In the genomic region with DNA sequence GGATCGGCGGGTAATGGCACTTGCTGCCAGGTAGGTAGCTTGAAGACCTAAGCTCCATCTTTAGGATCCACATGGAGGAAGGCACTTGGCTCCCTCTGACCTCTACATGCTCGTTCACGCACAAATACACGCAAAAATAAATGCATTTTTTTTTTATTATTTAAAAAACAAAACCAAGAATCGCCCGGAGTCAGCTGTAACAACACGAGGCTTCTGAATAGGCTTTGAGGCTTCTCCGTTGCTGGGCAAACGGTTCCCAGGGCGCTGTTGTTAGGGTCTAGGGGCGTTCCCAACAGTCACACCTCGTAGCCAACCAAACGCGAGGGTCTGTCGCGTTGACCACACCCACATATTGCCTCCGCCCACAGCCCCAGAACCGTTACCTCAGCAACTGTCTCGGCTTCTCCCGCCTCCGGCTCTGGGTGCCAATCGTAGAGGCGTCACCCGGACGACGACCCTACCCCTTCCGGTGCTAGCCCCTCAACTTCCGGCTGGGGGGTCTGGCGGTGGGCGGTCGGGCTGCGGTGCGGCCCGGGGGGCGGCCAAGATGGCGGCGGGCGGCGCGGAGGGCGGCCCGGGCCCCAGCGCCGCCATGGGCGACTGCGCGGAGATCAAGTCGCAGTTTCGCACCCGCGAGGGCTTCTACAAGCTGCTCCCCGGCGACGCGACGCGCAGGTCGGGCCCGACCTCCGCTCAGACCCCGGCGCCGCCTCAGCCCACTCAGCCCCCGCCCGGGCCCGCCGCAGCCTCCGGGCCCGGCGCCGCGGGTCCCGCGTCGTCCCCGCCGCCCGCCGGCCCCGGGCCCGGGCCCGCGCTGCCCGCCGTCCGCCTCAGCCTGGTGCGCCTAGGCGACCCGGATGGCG, we compare ENCODE assay signal across 8 mouse cellular contexts. TPM values are rescaled to one million over a fixed set of nuclear protein-coding genes. Genes with fewer than 3 reads are reported as not detected.
DNase-seq lines count a peak whose midpoint lies in the region; ATAC-seq lines count a peak whose summit lies in the region.

A gene (plus strand): TSS at position 505 of the 863 bp plus-strand sequence.

- H3K9me3 ChIP-seq in forebrain, embryonic 10.5 days = no peaks in the 10 kb centered on the region
- H3K9me3 ChIP-seq in heart, embryonic 14.5 days (ENCODE audit: control insufficient read depth, low read length) = no peaks in the 10 kb centered on the region
- H3K9me3 ChIP-seq in liver, embryonic 11.5 days (ENCODE audit: control insufficient read depth, low read length) = no peaks in the 10 kb centered on the region
- H3K9me3 ChIP-seq in stomach, embryonic 14.5 days (ENCODE audit: control insufficient read depth, low read depth, low read length) = no peaks in the 10 kb centered on the region

- H3K36me3 ChIP-seq in forebrain, embryonic 10.5 days (replicated peaks) = peaks cover 35% of the 10 kb centered on the region
- H3K36me3 ChIP-seq in heart, embryonic 14.5 days (ENCODE audit: control insufficient read depth, insufficient read depth, low read length) = peaks cover 32% of the 10 kb centered on the region
- H3K36me3 ChIP-seq in liver, embryonic 11.5 days (ENCODE audit: control insufficient read depth, insufficient read depth, low read length) = peaks cover 25% of the 10 kb centered on the region
- peaks cover 31% of the 10 kb centered on the region for H3K36me3 ChIP-seq in stomach, embryonic 14.5 days (ENCODE audit: control insufficient read depth, insufficient read depth, low read length)

- DNase-seq in c-Kit-positive CD71-negative TER-119-negative erythroid progenitor cells, embryonic 14.5 days (ENCODE audit: low read depth) = peak; percentile 92
- peak; percentile 99 for DNase-seq in forebrain, embryonic 10.5 days (ENCODE audit: extremely low spot score, low spot score)
- DNase-seq in kidney, postnatal 10 days = peak; percentile 98
- peak; percentile 98 for DNase-seq in liver, embryonic 11.5 days (ENCODE audit: low spot score)
- peak; percentile 38 to 62 for DNase-seq in natural killer cell, adult 2 months (ENCODE audit: low spot score in 2 of 2)

- H3K4me1 ChIP-seq in forebrain, embryonic 10.5 days = peaks cover 22% of the 10 kb centered on the region
- peaks cover 13 to 27% of the 10 kb centered on the region in 2 experiments for H3K4me1 ChIP-seq in heart, embryonic 14.5 days (ENCODE audit: control insufficient read depth in 2 of 2, insufficient read depth in 2 of 2, low read length in 2 of 2)
- peaks cover 24% of the 10 kb centered on the region for H3K4me1 ChIP-seq in liver, embryonic 11.5 days (replicated peaks; ENCODE audit: control insufficient read depth, insufficient read depth, low read length)
- H3K4me1 ChIP-seq in stomach, embryonic 14.5 days (ENCODE audit: control insufficient read depth, insufficient read depth, low read length) = peaks cover 18% of the 10 kb centered on the region

- H3K27ac ChIP-seq in forebrain, embryonic 10.5 days = peak within 1 kb of the TSS; percentile 94
- peak within 1 kb of the TSS; percentile 69 to 91 for H3K27ac ChIP-seq in heart, embryonic 14.5 days (replicated peaks in 1 of 2; ENCODE audit: control insufficient read depth in 1 of 2, insufficient read depth in 1 of 2, low read depth in 2 of 2, low read length in 2 of 2)
- peak within 1 kb of the TSS; percentile 78 for H3K27ac ChIP-seq in liver, embryonic 11.5 days (ENCODE audit: low read depth, low read length)
- peak within 1 kb of the TSS; percentile 76 for H3K27ac ChIP-seq in stomach, embryonic 14.5 days (ENCODE audit: low read length)

- peak; percentile 42 for ATAC-seq in CD4-positive, CD25-positive, alpha-beta regulatory T cell, adult 4 months
- peak; percentile 97 for ATAC-seq in heart, embryonic 14.5 days (ENCODE audit: insufficient number of reproducible peaks, insufficient read depth, low FRiP score, low read depth)
- peak; percentile 97 for ATAC-seq in liver, embryonic 11.5 days (replicated peaks; ENCODE audit: low FRiP score)
- peak; percentile 98 for ATAC-seq in stomach, embryonic 14.5 days (ENCODE audit: insufficient number of reproducible peaks, insufficient read depth, low FRiP score, low read depth)

- H3K27me3 ChIP-seq in forebrain, embryonic 10.5 days (ENCODE audit: poor library complexity, severe bottlenecking) = no peaks in the 10 kb centered on the region
- no peaks in the 10 kb centered on the region for H3K27me3 ChIP-seq in heart, embryonic 14.5 days (ENCODE audit: control insufficient read depth, insufficient read depth, low read length)
- H3K27me3 ChIP-seq in liver, embryonic 11.5 days (replicated peaks; ENCODE audit: control insufficient read depth, insufficient read depth, low read length) = peaks cover 7% of the 10 kb centered on the region; the same call in 1 of the 2 replicates
- no peaks in the 10 kb centered on the region for H3K27me3 ChIP-seq in stomach, embryonic 14.5 days (ENCODE audit: control insufficient read depth, insufficient read depth, low read length)

- H3K4me2 ChIP-seq in heart, embryonic 14.5 days (ENCODE audit: low read length) = peak within 1 kb of the TSS; percentile 92
- peak within 1 kb of the TSS; percentile 96 for H3K4me2 ChIP-seq in liver, embryonic 11.5 days
- peak within 1 kb of the TSS; percentile 88 for H3K4me2 ChIP-seq in stomach, embryonic 14.5 days (replicated peaks; ENCODE audit: low read depth, low read length)

- H3K4me3 ChIP-seq in forebrain, embryonic 10.5 days = peak within 1 kb of the TSS; percentile 99
- peak within 1 kb of the TSS; percentile 81 to 84 for H3K4me3 ChIP-seq in heart, embryonic 14.5 days (ENCODE audit: control insufficient read depth in 1 of 2, insufficient read depth in 1 of 2, low read depth in 1 of 2, low read length in 2 of 2)
- H3K4me3 ChIP-seq in liver, embryonic 11.5 days (ENCODE audit: low read depth, low read length) = peak within 1 kb of the TSS; percentile 96
- peak within 1 kb of the TSS; percentile 98 for H3K4me3 ChIP-seq in stomach, embryonic 14.5 days (ENCODE audit: low read depth, low read length)

- 2% methylated on average over 90 of the region's 91 CpGs for WGBS in forebrain, embryonic 10.5 days
- 1% methylated on average over 74 of the region's 91 CpGs for WGBS in heart, embryonic 14.5 days
- under 1% methylated on average over 88 of the region's 91 CpGs for WGBS in liver, embryonic 11.5 days
- WGBS in stomach, embryonic 14.5 days = under 1% methylated on average over 89 of the region's 91 CpGs

- peak within 1 kb of the TSS; percentile 99 for H3K9ac ChIP-seq in heart, embryonic 14.5 days (ENCODE audit: low read length)
- H3K9ac ChIP-seq in liver, embryonic 11.5 days (ENCODE audit: low read depth, low read length) = peak within 1 kb of the TSS; percentile 93
- peak within 1 kb of the TSS; percentile 96 for H3K9ac ChIP-seq in stomach, embryonic 14.5 days (replicated peaks; ENCODE audit: low read depth, low read length)

RNA-seq across cellular contexts. Expression of the gene that starts here (rescaled TPM):
- not detected for polyA plus RNA-seq in CD4-positive, CD25-positive, alpha-beta regulatory T cell, adult 4 months (2017; shearing (Covaris generic))
- polyA plus RNA-seq in forebrain, embryonic 10.5 days (2016; fragmentation: Nextera tagmentation; extraction: Ambion mirVana) = 14.4 and 16.3 TPM in 2 replicates
- polyA plus RNA-seq in heart, embryonic 14.5 days (2014; fragmentation: Nextera tagmentation; extraction: Ambion mirVana) = 19.6 and 20.4 TPM in 2 replicates
- 10.2 and 12.8 TPM in 2 replicates for polyA plus RNA-seq in liver, embryonic 11.5 days (2014; fragmentation: Nextera tagmentation; extraction: Ambion mirVana)
- polyA plus RNA-seq in stomach, embryonic 14.5 days (2014; fragmentation: Nextera tagmentation; extraction: Ambion mirVana) = 14.3 and 16.8 TPM in 2 replicates

Comparison
In these comparisons a context has a peak if more than half of its experiments do, and no peak if none do; other contexts are left out.
1. Peak in every context shown above with its lines: DNase-seq, ATAC-seq, H3K4me3 ChIP-seq and H3K27ac ChIP-seq.
2. RNA of the gene that starts here (polyA plus RNA-seq): 19.6 to 20.4 TPM in heart, embryonic 14.5 days, 14.3 to 16.8 TPM in stomach, embryonic 14.5 days, 14.4 to 16.3 TPM in forebrain, embryonic 10.5 days and 10.2 to 12.8 TPM in liver, embryonic 11.5 days; not detected in CD4-positive, CD25-positive, alpha-beta regulatory T cell, adult 4 months; every median in the first group is over 10 times any median in the second.
3. Peak in ATAC-seq in CD4-positive, CD25-positive, alpha-beta regulatory T cell, adult 4 months; RNA of the gene not detected or under 1 TPM.
4. ATAC-seq: peak in every context shown above with its lines; median percentile 98 in stomach, embryonic 14.5 days; 97 in heart, embryonic 14.5 days; 97 in liver, embryonic 11.5 days; 42 in CD4-positive, CD25-positive, alpha-beta regulatory T cell, adult 4 months.